Mouse (Mus musculus): Measurements from ENCODE around the gene Pcx. TPM values are rescaled to one million over a fixed set of nuclear protein-coding genes. Genes with fewer than 3 reads are reported as not detected.

The Pcx gene
- polyA plus RNA-seq, 1 experiment from 2014 or later, result 17.3 TPM

DNA sequence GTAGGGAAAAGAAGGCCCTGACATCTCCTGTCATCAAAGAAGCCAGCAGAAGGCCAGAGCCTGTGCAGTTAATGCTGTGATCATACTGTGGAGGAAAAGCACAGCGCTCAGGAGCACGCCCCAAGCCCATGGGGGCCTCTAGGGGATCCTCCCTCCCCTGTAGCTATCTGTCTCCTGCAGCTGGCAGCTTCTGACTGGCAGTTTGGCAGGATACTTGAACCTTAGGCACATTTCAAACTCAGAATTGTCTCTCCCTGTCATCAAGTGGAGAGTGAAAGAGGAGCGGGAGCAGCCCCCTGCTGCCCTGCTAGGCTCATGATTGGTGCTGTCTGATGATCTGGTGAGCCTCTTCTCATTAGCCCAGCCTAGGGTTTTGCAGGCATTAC, 48.3 kb downstream of the Pcx start:
- Histone ChIP-seq H3K27ac (peak overlapping the region; percentile 31), H3K27me3 (no peaks in the 10 kb centered on the region), H3K9ac (no peak overlapping the region), H3K9me3 (replicated peaks) (no peaks in the 10 kb centered on the region), H3K4me1 (peaks cover 22% of the 10 kb centered on the region), H3K4me3 (no peak overlapping the region), H3K36me3 (ENCODE audit: poor library complexity, severe bottlenecking) (no peaks in the 10 kb centered on the region), H3K4me2 (no peak overlapping the region)
- 0 out of 2 replicates have a peak, but pooled peaks have one; percentile 16 for ATAC-seq
- 61% methylated on average over 3 of the region's 3 CpGs for WGBS

DNA sequence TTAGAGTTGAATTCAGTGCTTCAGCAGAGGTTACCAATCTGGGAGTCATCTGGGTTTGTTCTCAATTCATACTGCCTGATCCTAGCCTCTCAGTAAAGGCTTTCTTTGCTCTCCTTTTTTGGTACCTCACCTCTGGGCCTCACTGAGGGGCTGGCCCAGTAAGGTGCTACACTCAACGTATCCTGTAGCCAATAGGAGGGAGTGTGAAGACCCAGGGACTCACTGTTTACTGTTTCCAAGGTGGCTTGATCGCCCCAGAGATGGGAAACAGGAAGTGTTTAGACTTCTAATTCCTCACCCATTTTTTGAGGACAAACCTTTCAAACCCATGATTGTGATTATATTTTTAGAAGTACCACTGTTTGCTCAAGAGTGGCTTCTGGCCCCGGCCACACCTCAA, 48.7 kb downstream of the Pcx start:
- H3K9ac ChIP-seq, result no peak overlapping the region
- peaks cover 22% of the 10 kb centered on the region for H3K4me1 ChIP-seq
- no peak for ATAC-seq
- H3K4me3 ChIP-seq, result no peak overlapping the region
- WGBS, result 72% methylated on average over 3 of the region's 3 CpGs
- H3K4me2 ChIP-seq, result no peak overlapping the region
- no peak overlapping the region for H3K27ac ChIP-seq
- no peaks in the 10 kb centered on the region for H3K27me3 ChIP-seq
- no peaks in the 10 kb centered on the region for H3K9me3 ChIP-seq (replicated peaks)
- H3K36me3 ChIP-seq (ENCODE audit: poor library complexity, severe bottlenecking), result no peaks in the 10 kb centered on the region

DNA sequence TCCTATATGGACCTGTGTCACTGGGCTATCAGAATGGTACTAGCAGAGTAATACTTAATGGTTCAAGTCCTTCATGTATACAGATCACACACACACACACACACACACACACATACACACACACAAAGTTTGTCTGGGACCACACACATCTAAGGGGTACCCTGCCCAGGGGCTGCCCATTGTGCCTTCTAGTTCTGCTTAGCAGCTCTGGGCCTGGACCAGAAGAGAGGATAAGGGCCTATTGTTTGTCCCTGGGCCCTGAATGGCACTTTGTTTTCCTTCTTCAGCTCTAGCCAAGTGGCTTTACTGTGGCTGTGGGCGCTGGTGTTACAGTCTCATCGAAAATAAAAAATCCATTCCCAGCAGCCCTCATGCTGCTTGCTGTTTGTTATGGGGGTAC, 49.3 kb downstream of the Pcx start:
- Histone ChIP-seq H3K4me1 (peaks cover 22% of the 10 kb centered on the region), H3K4me3 (no peak overlapping the region), H3K4me2 (no peak overlapping the region), H3K36me3 (ENCODE audit: poor library complexity, severe bottlenecking) (no peaks in the 10 kb centered on the region), H3K9ac (no peak overlapping the region), H3K27ac (no peak overlapping the region), H3K27me3 (no peaks in the 10 kb centered on the region), H3K9me3 (replicated peaks) (no peaks in the 10 kb centered on the region)
- WGBS, result 11% methylated on average over 2 of the region's 2 CpGs
- no peak; the same call in 1 of the 2 replicates for ATAC-seq

DNA sequence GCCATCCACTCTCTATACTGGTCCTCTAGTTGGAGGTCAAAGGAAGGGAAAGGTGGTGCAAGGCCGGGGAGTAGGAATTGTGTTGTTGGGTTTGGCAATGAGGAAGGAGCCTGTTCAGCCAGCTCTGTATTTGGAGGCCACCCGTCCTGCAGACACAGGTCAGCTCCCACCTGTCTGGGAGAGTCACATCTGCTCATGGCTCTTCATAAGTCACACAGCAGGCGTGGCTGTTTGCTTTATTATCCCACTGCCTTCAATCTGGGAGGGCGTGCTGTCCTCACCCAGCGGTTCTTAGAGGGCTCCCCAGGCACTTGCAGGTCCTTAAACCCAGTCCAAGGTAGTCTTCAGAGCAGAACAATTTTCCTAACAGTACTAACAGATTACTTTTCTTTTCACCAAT, 49.9 kb downstream of the Pcx start:
- no peak overlapping the region for H3K4me2 ChIP-seq
- 82% methylated on average over 5 of the region's 5 CpGs for WGBS
- H3K9ac ChIP-seq, result no peak overlapping the region
- no peak overlapping the region for H3K27ac ChIP-seq
- H3K9me3 ChIP-seq (replicated peaks), result no peaks in the 10 kb centered on the region
- no peak for ATAC-seq
- no peaks in the 10 kb centered on the region for H3K27me3 ChIP-seq
- no peak overlapping the region for H3K4me3 ChIP-seq
- peaks cover 22% of the 10 kb centered on the region for H3K4me1 ChIP-seq
- no peaks in the 10 kb centered on the region for H3K36me3 ChIP-seq (ENCODE audit: poor library complexity, severe bottlenecking)

DNA sequence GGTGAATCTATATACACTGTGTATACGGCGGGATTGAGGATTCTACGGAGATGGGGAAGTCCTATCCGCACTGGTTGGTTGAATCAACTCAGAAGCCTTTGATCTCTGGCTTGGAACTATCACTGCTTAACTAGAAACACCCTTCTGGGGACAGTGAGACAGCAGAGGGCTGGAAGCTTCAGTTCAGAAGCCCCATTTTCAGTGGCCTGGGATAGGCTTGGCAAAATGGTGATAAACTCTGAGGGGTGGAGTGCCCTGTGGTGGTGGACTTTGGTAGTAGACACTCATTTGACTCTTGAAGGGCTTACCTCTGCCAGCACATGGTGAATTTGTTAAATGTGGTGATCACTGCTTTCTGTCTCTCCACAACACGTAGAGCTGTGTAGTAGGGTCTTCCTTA, 55.4 kb downstream of the Pcx start:
- Histone ChIP-seq H3K4me1 (peaks cover 4% of the 10 kb centered on the region), H3K9me3 (replicated peaks) (no peaks in the 10 kb centered on the region), H3K4me3 (no peak overlapping the region), H3K27ac (no peak overlapping the region), H3K9ac (no peak overlapping the region), H3K4me2 (no peak overlapping the region), H3K27me3 (no peaks in the 10 kb centered on the region), H3K36me3 (ENCODE audit: poor library complexity, severe bottlenecking) (no peaks in the 10 kb centered on the region)
- WGBS, result 91% methylated on average over 5 of the region's 5 CpGs
- ATAC-seq, result no peak

DNA sequence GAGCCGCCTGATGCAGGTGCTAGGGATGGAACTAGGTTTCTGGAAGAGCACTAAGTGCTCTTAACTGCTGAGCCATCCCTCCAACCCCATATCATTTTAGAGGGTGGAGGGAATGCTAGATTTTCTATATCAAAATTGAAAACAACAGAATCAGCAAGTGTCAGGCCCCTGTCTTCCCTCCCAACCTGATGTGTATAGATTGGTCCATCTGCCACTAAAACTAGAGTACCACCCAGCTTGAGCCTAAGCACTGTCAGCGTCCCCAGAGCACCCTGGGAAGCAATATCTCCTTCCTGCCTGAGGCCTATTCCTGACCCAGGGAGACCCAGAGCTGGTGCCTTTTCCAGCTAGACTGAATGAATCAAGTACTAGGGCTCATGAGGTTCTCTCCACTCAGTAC, 56.6 kb downstream of the Pcx start:
- Histone ChIP-seq H3K9me3 (replicated peaks) (no peaks in the 10 kb centered on the region), H3K4me2 (no peak overlapping the region), H3K27me3 (no peaks in the 10 kb centered on the region), H3K36me3 (ENCODE audit: poor library complexity, severe bottlenecking) (no peaks in the 10 kb centered on the region), H3K9ac (no peak overlapping the region), H3K4me3 (no peak overlapping the region), H3K27ac (no peak overlapping the region), H3K4me1 (peaks cover 14% of the 10 kb centered on the region)
- no peak for ATAC-seq
- WGBS, result 81% methylated on average over 2 of the region's 2 CpGs

DNA sequence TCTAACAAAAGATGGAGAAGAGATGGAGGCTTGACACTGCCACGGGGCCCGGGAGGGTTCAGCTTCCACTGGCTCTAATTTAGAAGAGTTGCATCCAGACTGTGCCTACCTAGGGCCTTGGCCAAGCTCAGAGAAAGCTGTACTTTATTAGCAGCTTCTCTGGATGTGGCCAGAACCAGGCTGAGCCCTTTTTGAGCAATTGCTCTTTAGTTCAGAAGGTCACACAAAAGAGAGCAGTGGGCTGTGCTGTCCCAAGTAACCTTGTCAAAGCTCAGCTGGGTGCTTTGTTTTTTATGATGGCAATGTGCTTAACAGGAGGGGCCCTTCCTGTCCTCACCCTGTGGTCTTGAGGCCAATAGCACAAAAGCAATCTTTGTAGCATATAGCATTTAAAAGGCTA, 57.4 kb downstream of the Pcx start:
- no peak for ATAC-seq
- no peaks in the 10 kb centered on the region for H3K9me3 ChIP-seq (replicated peaks)
- 80% methylated on average over 2 of the region's 2 CpGs for WGBS
- H3K4me3 ChIP-seq, result no peak overlapping the region
- no peak overlapping the region for H3K4me2 ChIP-seq
- H3K36me3 ChIP-seq (ENCODE audit: poor library complexity, severe bottlenecking), result no peaks in the 10 kb centered on the region
- H3K27me3 ChIP-seq, result no peaks in the 10 kb centered on the region
- H3K4me1 ChIP-seq, result peaks cover 20% of the 10 kb centered on the region
- no peak overlapping the region for H3K9ac ChIP-seq
- no peak overlapping the region for H3K27ac ChIP-seq

DNA sequence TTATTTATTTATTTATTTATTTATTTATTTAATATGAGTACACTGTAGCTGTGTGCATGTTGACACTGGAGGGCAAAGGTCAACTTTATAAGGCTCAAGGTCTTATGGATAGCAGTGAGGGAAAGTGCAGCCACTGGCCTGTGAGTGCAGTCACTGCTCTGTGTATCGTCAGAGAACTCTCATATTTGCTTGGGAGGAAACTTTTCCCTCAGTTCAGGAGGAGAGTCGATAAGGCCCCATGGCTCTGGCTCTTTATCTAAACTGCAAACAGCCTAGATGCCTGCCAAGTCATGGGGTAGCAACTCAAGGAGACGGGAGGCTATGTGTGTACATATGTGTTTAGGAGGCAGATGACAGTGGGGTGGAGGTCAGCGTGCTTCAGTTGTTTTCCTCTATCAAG, 58.6 kb downstream of the Pcx start:
- no peak for ATAC-seq
- Histone ChIP-seq H3K9me3 (replicated peaks) (no peaks in the 10 kb centered on the region), H3K9ac (no peak overlapping the region), H3K27ac (no peak overlapping the region), H3K4me2 (no peak overlapping the region), H3K4me3 (no peak overlapping the region), H3K4me1 (peaks cover 20% of the 10 kb centered on the region), H3K27me3 (no peaks in the 10 kb centered on the region), H3K36me3 (ENCODE audit: poor library complexity, severe bottlenecking) (no peaks in the 10 kb centered on the region)
- WGBS, result 66% methylated on average over 4 of the region's 4 CpGs

DNA sequence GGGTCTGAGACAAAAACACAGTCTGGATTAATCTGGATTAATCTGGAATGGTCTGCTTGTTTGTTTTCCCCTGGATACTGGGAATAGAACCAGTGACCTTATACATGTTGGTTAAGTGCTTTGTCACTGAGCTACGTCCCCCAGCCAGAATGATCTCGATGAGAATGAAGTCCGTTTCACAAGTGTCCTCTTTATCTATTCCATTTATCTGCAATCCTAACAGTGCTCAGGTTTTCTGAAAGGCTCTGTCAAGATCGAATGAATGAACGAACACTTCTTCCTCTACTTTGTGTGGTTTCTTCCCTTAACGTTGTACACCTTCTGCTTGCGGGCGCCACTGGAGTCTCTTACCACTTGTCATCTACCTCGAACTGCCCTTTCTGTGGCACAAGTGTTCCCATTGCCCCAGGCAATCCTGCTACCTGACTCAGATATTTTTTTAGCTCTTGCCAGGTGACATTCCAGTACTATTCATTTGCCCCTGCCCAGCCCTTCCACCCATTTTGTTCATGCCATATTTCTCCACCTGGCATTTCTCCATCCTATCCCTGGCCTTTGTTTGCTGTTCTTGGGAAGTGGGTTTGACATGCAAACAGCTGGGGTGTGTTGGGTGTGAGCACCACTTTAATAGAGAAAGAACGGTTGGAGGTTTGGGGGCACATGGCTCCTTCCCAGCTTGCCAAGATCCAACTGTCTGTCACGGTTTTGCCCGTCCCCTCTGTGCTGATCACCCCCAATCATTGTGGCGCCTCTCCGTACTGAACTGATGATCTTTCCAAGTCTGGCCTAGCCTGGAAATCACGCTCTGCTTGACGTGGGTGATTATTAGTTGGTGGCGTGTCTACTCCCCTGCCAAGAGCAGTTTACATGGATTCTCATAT, 59.3 kb downstream of the Pcx start:
- Histone ChIP-seq H3K9ac (no peak overlapping the region), H3K9me3 (replicated peaks) (no peaks in the 10 kb centered on the region), H3K36me3 (ENCODE audit: poor library complexity, severe bottlenecking) (no peaks in the 10 kb centered on the region), H3K4me2 (no peak overlapping the region), H3K4me3 (no peak overlapping the region), H3K27ac (no peak overlapping the region), H3K27me3 (no peaks in the 10 kb centered on the region), H3K4me1 (peaks cover 20% of the 10 kb centered on the region)
- WGBS, result 83% methylated on average over 17 of the region's 17 CpGs
- ATAC-seq, result no peak

DNA sequence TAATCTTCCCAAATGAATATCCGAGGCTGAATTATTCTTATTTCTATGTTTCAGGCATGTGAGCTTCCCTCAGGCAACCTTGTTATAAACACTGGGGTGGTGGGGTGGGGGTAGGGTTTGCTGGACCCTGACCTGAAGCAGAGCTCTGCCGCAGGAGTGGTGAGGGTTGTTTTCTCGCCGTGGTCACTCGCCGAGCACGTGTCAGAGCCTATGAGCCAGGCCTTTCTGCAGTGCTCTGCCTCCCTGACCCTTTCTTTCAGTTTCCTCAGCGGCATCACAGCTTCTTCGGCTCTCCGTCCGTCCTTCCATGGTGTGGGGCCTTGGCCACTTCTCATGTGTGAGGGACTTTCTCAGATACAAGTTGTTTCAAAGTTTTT, 60.0 kb downstream of the Pcx start:
- no peaks in the 10 kb centered on the region for H3K36me3 ChIP-seq (ENCODE audit: poor library complexity, severe bottlenecking)
- H3K4me3 ChIP-seq, result no peak overlapping the region
- H3K9me3 ChIP-seq (replicated peaks), result no peaks in the 10 kb centered on the region
- H3K4me1 ChIP-seq, result peaks cover 20% of the 10 kb centered on the region
- no peaks in the 10 kb centered on the region for H3K27me3 ChIP-seq
- 85% methylated on average over 11 of the region's 11 CpGs for WGBS
- no peak overlapping the region for H3K4me2 ChIP-seq
- H3K27ac ChIP-seq, result no peak overlapping the region
- H3K9ac ChIP-seq, result no peak overlapping the region
- ATAC-seq, result no peak

DNA sequence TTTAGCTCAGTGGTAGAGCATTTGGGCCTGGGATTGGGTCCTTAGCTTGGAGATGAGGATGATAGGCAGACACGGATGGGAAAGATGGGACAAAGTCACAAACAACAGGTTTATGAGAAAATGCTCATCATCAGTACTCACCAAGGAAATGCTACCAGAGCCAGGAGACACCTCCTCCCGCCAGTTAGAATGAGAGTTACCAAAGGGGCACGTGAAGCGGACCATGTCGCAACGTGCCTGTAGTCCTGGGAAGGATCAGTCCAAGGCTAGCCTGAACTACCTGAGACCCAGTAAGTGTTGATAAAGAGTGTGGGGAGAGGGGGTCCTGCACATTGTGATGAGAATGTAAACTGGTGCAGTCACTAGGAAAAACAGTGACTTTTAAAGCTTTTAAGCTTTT, 60.5 kb downstream of the Pcx start:
- Histone ChIP-seq H3K36me3 (ENCODE audit: poor library complexity, severe bottlenecking) (no peaks in the 10 kb centered on the region), H3K4me1 (peaks cover 20% of the 10 kb centered on the region), H3K4me3 (no peak overlapping the region), H3K27ac (no peak overlapping the region), H3K9me3 (replicated peaks) (no peaks in the 10 kb centered on the region), H3K4me2 (no peak overlapping the region), H3K9ac (no peak overlapping the region), H3K27me3 (no peaks in the 10 kb centered on the region)
- no peak for ATAC-seq
- WGBS, result 91% methylated on average over 6 of the region's 6 CpGs

DNA sequence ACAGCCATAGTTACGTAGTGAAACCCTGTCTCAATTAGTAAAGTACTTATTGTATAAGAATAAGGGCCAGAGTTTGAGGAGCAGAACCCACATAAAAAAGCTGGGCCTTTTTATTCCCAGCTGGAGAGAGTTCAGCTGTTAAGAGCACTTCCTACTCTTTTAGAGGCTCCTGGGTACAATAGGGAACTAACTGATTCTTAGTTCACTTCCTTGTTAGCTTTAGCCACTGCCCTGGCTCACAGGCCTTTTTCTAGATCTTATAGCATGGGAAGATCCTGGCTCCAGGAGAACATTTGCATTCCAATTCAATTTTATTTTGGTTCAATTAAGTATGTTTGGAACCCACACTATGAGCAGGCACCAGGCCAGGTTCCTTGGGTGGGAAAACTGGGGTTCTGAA, 61.4 kb downstream of the Pcx start:
- 0 out of 2 replicates have a peak overlapping the region, but pooled peaks have one; percentile 40 for H3K27ac ChIP-seq
- no peaks in the 10 kb centered on the region for H3K36me3 ChIP-seq (ENCODE audit: poor library complexity, severe bottlenecking)
- peaks cover 20% of the 10 kb centered on the region for H3K4me1 ChIP-seq
- H3K9me3 ChIP-seq (replicated peaks), result no peaks in the 10 kb centered on the region
- WGBS, result 37% methylated on average over 1 of the region's 1 CpGs
- H3K4me3 ChIP-seq, result no peak overlapping the region
- H3K9ac ChIP-seq, result no peak overlapping the region
- H3K4me2 ChIP-seq, result no peak overlapping the region
- no peaks in the 10 kb centered on the region for H3K27me3 ChIP-seq
- no peak for ATAC-seq

DNA sequence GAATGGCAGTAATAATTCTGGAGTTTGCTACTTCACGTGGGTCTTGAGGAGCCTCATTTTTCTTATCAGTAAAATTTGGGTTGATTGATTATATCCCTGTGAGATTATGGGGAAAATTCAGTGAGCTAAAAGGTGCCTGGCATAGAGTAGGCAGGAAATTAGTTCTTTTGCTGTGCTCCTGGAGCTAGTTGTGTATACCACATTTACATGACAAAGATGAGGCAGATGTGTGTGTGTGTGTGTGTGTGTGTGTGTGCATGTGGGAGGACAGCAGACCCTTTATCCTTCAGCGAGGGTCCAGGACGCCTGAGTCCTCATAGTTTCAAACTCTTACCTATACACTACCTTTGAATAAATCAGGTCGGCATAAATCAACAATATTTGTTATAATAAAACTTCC, 61.8 kb downstream of the Pcx start:
- Histone ChIP-seq H3K4me1 (peaks cover 20% of the 10 kb centered on the region), H3K27ac (no peak overlapping the region), H3K4me2 (no peak overlapping the region), H3K27me3 (no peaks in the 10 kb centered on the region), H3K9me3 (replicated peaks) (no peaks in the 10 kb centered on the region), H3K36me3 (ENCODE audit: poor library complexity, severe bottlenecking) (no peaks in the 10 kb centered on the region), H3K9ac (no peak overlapping the region), H3K4me3 (no peak overlapping the region)
- no peak; the same call in 1 of the 2 replicates for ATAC-seq
- 38% methylated on average over 4 of the region's 4 CpGs for WGBS

Measured in forebrain, embryonic 13.5 days (tissue).